Mouse (Mus musculus) cerebellum, adult 2 months (tissue): ENCODE results near the gene Pfkfb1.

Experiments
- CTCF ChIP-seq: fragments of 200-500 bp; IDR thresholded peaks from 2 replicates; pipeline ENCODE4 v1.5.1; 2011; ENCODE audit warnings: low read depth, mild to moderate bottlenecking, control low read depth, low read length, moderate library complexity, borderline replicate concordance; ENCODE audit not compliant: insufficient read depth
- POLR2A ChIP-seq: fragments of 200-500 bp; IDR thresholded peaks from 2 replicates; pipeline ENCODE4 v1.6.1; 2011; ENCODE audit warnings: low read length, control low read depth, borderline replicate concordance; ENCODE audit not compliant: insufficient read depth

DNA sequence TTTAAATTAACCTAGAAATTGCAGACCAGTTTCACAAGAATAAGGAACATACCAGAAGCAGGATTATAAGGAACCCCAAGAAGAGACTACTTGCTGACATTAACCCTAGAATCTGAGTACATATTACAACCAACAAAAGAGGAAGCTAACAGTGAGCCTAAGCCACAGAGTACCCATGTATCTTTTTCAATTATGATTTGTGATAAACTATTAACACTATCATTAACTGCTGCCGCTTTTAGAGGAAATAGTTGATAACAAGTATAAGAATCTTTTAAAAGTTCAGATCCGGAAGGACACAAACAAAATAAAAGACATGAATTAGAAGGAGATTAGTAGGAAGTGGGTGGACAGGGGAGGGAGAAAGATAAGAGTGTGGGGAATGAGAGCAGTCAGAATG is 47.9 kb upstream of the Pfkfb1 start:
- TF ChIP-seq CTCF (no peak), POLR2A (no peak)
